Mouse (Mus musculus): ENCODE data around the gene Ttf2.

DNA sequence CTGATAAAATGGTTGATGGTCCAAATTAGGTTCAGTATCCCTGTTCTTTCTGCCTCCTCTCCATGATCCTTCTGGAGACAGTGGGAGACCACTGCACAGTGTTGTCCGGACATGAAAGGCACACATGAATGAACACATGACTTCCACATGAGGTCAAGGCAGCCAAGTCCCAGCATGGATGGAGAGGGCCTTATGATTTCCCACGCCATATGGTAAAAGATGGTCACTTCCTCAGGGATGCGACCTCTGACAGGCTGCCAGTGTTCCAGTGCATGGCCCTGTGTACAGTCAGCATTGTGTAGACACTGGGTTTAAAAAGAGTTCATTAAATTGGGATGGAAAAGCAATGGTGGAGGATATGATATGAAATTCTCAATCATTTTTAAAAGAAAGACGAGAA, 31.3 kb downstream of the Ttf2 start:
- no peak for TF ChIP-seq CTCF (IDR thresholded peaks at IDR 0.05; ENCODE audit: low read depth)
- no peak for TF ChIP-seq EP300 (IDR thresholded peaks at IDR 0.05; ENCODE audit: low read depth)

Measured in liver, postnatal 0 days (tissue).